Mouse (Mus musculus) G1E-ER4 (cell line): Measurements from ENCODE around the gene Rnf167. TPM values are rescaled to one million over a fixed set of nuclear protein-coding genes. Genes with fewer than 3 reads are reported as not detected.

Experiments used
- GATA1 ChIP-seq: IDR thresholded peaks from one replicate; pipeline ENCODE4 v1.8.0; 2012; ENCODE audit warnings: low read length, inconsistent platforms
- polyA plus RNA-seq: library from polyadenylated mRNA; stranded (reverse); fragments of >175 nt; gene quantifications from 2 replicates; pipeline ENCODE4 v1.2.3, GENCODE M21; 2012

Rnf167 gene
- polyA plus RNA-seq = 82.3 and 110 TPM in 2 replicates

GRCm38 (mm10) chr11:70646691-70647650 is at the start of gene Rnf167, which contains the start of gene Slc25a11:
Gene Rnf167 (plus strand): TSS chr11:70647235.
Gene Slc25a11 (minus strand): TSS chr11:70647479.
- TF ChIP-seq GATA1 = no peak

DNA sequence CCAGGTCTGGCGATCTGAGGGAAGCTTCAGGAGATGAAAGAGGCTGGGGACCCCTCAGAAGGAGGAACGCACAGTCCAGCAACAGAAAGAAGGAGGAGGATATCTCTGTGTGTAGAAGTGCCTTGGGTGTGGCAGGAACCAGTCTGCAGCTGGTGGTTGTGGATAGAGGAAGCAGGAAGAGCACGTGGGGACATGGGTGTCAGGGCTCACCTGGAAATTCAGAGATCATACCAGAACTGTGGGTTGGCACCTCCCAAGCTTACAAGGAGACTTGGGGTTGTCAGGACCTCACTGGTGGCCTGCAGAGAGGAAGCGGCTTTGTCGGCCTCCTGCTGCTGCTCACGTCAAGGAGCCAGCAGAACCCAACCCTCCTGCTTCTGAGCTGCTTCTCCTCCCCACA is 49.7 kb upstream of the Rnf167 start:
- no peak for TF ChIP-seq GATA1

DNA sequence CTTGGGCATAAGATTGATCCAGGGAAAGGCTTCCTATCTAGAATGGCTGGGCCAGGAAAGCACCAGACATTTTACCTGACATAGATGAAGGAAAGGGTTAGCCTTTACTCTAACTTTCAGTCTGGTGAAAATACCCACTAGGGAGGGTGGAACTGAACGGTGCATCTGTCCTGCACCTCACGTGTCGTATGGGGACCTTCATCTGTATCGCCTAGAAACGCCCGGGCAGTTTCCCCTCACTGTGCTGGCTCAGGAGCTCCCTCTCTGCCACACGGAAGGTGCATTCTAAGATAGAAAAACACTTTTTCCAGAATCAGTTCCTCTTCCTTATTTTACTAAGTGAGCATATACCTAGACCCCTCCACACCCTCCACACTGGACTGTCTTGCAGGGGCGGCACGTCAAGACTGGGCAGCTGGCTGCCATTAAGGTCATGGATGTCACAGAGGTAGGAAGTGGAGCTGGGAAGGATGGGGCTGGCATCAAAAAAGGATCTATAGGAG is 48.5 kb upstream of the Rnf167 start:
- no peak for TF ChIP-seq GATA1

DNA sequence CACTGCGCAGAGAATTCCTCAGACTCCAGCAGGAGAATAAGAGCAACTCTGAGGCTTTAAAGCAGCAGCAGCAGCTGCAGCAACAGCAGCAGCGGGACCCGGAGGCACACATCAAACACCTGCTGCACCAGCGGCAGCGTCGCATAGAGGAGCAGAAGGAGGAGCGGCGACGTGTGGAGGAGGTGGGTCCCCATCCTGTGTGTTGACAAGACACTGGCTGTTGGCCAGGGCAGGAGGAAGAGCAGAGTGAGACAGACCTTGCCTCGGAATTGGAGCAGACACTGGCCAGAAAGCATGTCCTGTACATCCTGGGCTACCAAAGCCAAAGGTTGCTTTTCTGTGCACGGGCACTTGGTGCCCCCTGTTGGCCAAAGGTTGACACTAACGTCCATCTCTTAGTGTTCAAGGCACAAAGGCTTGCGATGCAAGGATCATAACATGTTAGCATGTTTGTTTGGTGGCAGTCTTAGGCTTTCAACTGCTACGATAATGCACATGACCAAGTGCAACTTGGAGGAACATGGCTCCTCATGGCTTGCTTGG is 41.9 kb upstream of the Rnf167 start:
- no peak for TF ChIP-seq GATA1

DNA sequence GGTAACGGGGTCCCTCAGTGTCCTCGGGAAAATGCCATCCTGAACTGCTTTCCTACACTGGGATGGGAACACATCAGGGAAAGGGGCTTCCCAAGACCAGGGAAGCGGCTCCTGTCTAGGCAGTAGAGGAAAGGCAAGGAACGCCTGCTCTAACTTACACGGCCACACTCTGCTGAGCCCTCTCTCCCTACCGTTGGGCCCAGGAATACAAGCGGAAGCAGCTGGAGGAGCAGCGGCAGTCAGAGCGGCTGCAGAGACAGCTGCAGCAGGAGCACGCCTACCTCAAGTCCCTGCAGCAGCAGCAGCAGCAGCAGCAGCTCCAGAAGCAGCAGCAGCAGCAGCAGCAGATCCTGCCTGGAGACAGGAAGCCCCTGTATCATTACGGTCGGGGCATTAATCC is 40.3 kb upstream of the Rnf167 start:
- TF ChIP-seq GATA1 = no peak

GRCm38 (mm10) chr11:70607611-70608010 is 39.4 kb upstream of the Rnf167 start:
- no peak for TF ChIP-seq GATA1

DNA sequence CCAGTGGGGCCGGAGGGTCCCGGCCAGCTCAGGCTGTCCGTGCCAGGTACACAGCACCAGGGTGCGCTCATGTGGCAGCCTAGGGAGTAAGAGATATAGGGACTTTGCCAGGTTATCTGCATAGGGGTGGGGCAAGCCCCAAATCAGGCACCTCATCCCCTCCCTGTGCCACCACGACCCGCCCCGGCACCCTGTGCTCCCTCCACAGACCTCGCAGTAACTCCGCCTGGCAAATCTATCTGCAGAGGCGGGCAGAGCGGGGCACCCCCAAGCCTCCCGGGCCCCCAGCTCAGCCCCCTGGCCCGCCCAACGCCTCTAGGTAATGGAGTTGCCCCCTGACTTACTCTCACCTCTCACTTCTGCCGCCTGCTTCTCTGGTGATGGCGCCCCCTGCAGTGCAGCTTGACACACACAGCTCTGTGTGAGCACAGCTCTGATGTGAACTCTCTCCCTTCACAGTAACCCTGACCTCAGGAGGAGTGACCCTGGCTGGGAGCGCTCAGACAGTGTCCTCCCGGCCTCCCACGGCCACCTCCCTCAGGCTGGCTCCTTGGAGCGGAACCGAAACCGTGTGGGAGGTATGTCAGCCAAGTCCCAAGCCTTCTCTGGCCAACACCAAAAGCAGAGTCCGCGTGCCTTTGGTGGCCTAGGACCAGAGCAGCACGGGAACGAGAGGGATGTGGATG is 38.5 kb upstream of the Rnf167 start:
- no peak for TF ChIP-seq GATA1

DNA sequence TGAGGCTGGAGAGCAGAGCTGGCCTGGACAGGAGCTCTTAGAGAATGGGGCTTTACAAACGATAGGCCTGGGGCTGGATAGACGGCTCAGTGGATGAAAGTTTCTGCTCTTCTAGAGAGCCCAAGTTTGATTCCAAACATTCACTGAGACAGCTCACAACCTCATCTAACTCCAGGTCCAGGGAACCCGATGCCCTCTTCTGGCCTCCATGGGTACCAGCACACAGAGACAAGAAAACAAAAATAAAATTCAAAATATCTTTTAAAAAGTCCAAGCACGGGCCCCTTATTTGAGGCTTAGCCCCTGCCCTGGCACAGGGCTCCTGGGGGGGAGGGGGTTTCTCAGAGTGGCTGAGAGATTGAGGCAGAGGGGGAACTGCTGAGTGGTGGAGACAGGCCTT is 36.3 kb upstream of the Rnf167 start:
- TF ChIP-seq GATA1 = no peak

GRCm38 (mm10) chr11:70612505-70612904 is 34.5 kb upstream of the Rnf167 start:
- TF ChIP-seq GATA1 = no peak

GRCm38 (mm10) chr11:70615074-70615473 is 32.0 kb upstream of the Rnf167 start:
- TF ChIP-seq GATA1 = no peak

DNA sequence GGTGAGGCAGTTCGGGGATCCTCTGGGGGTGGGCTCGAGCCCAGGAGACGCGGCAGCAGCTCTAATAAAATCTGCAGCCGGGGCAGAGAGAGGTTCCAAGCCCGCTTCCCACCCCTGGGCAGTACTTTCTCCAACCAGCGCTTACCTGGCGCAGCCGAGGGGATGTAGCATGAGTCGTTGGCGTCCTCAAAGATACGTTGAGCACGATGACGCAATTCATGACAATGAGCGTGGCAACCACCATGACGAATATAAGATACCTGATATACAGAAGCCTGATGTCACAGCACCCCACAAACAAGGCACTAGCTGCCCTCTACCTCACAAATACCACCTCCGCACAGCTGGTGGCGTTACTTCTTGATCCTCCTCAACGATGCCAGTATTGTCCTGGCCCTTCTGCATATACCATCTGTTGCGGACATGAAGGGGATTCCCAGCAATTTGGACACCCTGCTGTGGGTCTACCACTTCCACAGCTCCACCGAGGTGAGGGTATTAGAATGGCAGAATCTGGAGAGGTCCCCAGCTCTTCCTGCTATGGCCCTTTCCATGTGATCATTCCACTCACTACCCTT is 31.4 kb upstream of the Rnf167 start, which contains the start of gene 4930544D05Rik:
Gene 4930544D05Rik (plus strand): TSS at position 333 of the 578 bp plus-strand sequence.
- no peak for TF ChIP-seq GATA1

DNA sequence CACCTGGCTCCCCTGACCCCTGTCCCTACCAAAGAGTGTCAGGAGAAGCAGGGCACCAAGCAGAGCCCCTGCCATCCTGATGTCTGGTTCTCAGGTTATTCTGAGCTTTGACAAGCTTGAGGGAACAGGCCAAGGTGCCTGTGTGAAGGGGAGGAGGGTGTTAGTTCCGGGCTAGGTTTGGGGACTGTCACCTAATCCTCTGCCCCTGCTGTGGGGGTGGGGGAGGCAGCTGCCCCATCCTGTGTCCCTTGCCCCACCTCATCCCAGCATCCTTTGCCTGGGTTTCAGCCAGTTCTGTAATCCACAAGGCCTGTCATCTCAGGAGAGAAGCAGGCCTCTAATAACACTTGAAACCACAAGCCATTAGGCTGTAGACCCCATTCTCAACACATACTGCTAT is 27.9 kb upstream of the Rnf167 start, which contains the start of gene Chrne:
Gene Chrne (minus strand): TSS at position 116 of the 400 bp plus-strand sequence.
- no peak for TF ChIP-seq GATA1

DNA sequence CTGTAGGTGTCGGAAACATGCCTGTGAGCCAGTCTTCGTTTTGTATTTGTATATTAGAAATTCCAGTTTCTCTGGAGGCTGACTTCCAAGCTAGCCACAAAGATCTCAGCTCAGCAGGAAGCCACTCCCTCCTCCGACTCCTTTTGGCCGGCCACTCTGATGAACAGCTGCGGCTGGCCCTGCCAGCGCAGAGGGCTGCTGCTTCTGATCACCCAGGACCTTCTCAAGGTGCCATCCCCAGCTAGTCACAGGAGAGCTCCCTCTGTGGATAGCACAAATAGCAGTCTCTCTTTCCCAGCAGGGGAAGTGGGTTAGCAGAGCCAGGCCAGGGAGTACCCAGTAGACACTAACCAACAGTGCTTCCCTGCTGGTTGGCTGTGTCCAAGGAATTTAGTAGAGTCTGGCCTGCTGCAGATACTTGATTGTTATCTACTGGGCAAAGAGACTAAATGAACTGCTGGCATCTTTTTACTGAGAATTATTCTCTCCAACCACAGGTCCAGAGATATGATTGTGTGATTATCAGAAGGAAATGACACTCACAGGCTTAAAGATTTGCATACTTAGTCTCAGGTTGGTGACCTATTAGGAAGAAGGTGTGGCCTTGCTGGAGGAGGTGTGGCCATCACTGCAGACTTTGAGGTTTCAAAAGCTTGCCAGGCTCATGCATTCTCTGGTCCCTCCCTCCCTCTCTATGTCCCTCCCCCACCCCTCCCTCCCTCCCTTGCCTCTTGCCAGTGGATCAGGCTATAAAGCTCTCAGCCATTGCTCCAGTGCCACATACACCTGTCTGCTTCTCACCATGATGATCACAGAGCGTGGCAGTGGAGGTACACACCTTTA is 24.8 kb upstream of the Rnf167 start:
- no peak for TF ChIP-seq GATA1

DNA sequence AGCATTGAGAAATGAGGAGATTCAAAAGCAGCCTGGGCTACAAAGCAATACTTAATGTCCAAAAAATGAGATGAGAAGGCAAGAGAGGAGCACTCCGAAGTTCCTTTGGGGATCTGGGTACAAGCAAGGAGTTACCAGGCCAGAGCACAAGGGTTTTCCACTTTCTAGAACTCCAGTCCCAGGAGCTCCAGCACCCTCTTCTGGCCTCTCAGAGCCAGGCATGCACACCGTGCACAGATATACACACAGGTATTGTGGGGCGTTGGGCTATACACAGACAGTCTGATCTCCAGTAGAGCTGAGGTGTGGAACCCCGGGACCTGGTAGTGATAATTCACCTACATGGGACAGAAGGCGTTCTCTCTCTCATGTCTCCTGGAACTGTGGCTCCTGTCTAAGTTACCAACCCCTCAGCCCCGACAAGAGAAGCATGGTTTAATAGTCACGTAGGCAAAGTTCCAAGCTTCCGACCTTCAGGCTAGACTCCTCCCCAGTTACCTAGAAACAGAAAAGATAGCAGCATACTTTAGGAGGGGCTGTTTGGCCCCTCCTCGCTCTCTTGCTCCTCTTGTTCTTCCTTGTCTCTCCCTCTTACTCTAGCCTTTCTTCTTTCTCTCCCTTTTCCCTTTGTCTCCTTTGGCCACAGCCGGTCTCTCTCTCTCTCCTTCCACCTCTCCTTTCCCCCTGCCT is 23.8 kb upstream of the Rnf167 start:
- TF ChIP-seq GATA1 = no peak
